Mouse (Mus musculus): Measurements from ENCODE around the gene Armc3.

Armc3 gene

GRCm38 (mm10) chr2:19353158-19353557 is 154.1 kb downstream of the Armc3 start:
- DNase-seq: no peak

Measured in thymus, postnatal 36 days (tissue).